Mouse (Mus musculus) left cerebral cortex, postnatal 4 days (tissue): ENCODE results near the gene Kcng4. TPM values are rescaled to one million over a fixed set of nuclear protein-coding genes. Genes with fewer than 3 reads are reported as not detected.

Experiments used
- total RNA-seq, 2 experiments: library from RNA; stranded (reverse); gene quantifications; 2 replicates each; pipeline ENCODE4 v1.2.3; 2021

Kcng4 gene
- total RNA-seq, 2 experiments from 2014 or later: not detected

Other genes with a start within 250 kb of the Kcng4 start
- gene Mlycd, start 240.8 kb downstream of the Kcng4 start, total RNA-seq: 10 to 100 TPM; 19.3 to 21.5 TPM
- gene Osgin1, start 201.6 kb downstream of the Kcng4 start, total RNA-seq: under 1 TPM in 1 of 2 experiments, not detected in 1; 0.30 TPM
- gene Necab2, start 189.0 kb downstream of the Kcng4 start, total RNA-seq: 10 to 100 TPM; 35.9 to 48.5 TPM
- gene Slc38a8, start 134.0 kb downstream of the Kcng4 start, total RNA-seq: not detected
- 10 to 100 TPM; 68.7 to 72.1 TPM for gene Mbtps1, start 76.9 kb downstream of the Kcng4 start, total RNA-seq
- 100 to 1,000 TPM; 103 to 107 TPM for gene Hsdl1, start 60.5 kb downstream of the Kcng4 start, total RNA-seq
- gene Dnaaf1, start 60.4 kb downstream of the Kcng4 start, total RNA-seq: under 1 TPM; 0.26 to 0.52 TPM
- 10 to 100 TPM; 15.8 to 15.9 TPM for gene Taf1c, start 30.5 kb downstream of the Kcng4 start, total RNA-seq
- gene Adad2, start 22.9 kb downstream of the Kcng4 start, total RNA-seq: under 1 TPM in 1 of 2 experiments, not detected in 1; 0.42 TPM
- gene Wfdc1, start 30.7 kb upstream of the Kcng4 start, total RNA-seq: 1 to 10 TPM; 3.6 to 4.9 TPM
- gene Atp2c2, start 64.3 kb upstream of the Kcng4 start, total RNA-seq: under 1 TPM; 0.14 to 0.16 TPM
- gene Tldc1, start 142.7 kb upstream of the Kcng4 start, total RNA-seq: 10 to 100 TPM; 15.0 to 16.7 TPM
- 100 to 1,000 TPM; 208 to 215 TPM for gene Cotl1, start 204.9 kb upstream of the Kcng4 start, total RNA-seq
- gene Klhl36, start 226.6 kb upstream of the Kcng4 start, total RNA-seq: 10 to 100 TPM in 1 of 2 experiments, 1 to 10 TPM in 1; 8.9 to 11.8 TPM